Mouse (Mus musculus) macrophage (primary cell): ENCODE data around the gene Lysmd1. TPM values are rescaled to one million over a fixed set of nuclear protein-coding genes. Genes with fewer than 3 reads are reported as not detected.
"Not testable (repeated sequence)": the region's sequence is repeated elsewhere in the genome, so short reads cannot be mapped to it uniquely, and the experiment has no call there.

Source experiments
- H3K27ac ChIP-seq: fragments of 350-480 bp; formaldehyde crosslinking; 2 replicates; pipeline ENCODE4 v1.9.0; 2021
- H3K36me3 ChIP-seq: fragments of 350-480 bp; formaldehyde crosslinking; 2 replicates; pipeline ENCODE4 v1.9.0; 2021; ENCODE audit errors: inconsistent target
- H3K4me3 ChIP-seq: fragments of 350-480 bp; formaldehyde crosslinking; 2 replicates; pipeline ENCODE4 v1.9.0; 2021; ENCODE audit errors: inconsistent target
- H3K79me2 ChIP-seq: fragments of 350-480 bp; formaldehyde crosslinking; 2 replicates; pipeline ENCODE4 v1.9.0; 2021; ENCODE audit errors: inconsistent target
- WGBS: methylation state at CpG from one replicate; pipeline ENCODE4 v1.1.7; 2026; ENCODE audit warnings: inconsistent platforms; ENCODE audit not compliant: missing documents; 5-methylcytosine and 5-hydroxymethylcytosine counted together
- polyA plus RNA-seq: library from polyadenylated mRNA; stranded (reverse); fragments of 250-400 nt; gene quantifications from 3 replicates; pipeline ENCODE4 v1.2.4, GENCODE M21; 2018; ENCODE audit warnings: inconsistent platforms
- total RNA-seq, 78 experiments: library from RNA; depleted of rRNA; stranded (reverse); fragments of 250-400 nt; gene quantifications; 1 replicate in 9 of 78; 2 replicates in 24 of 78; 3 replicates in 43 of 78; 4 replicates in 2 of 78; pipeline ENCODE4 v1.2.4; 2018; ENCODE audit warnings: inconsistent platforms in 56 of 78

Lysmd1 gene
- total RNA-seq (2018; cell fraction: chromatin; rRNA removed): 1 to 10 TPM in 18 of 26 experiments, under 1 TPM in 5, not detected in 3; 0.29 to 8.3 (median 2.8) TPM
- 1 to 10 TPM; 1.3 to 8.3 (median 6.0) TPM for total RNA-seq (2018; cell fraction: cytosol; rRNA removed)
- total RNA-seq (2018; cell fraction: nucleus; rRNA removed): 10 to 100 TPM in 4 of 26 experiments, 1 to 10 TPM in 21, under 1 TPM in 1; 0.76 to 12.4 (median 4.7) TPM
- 3.6 to 5.0 TPM (median 5.0 TPM) in 3 replicates for polyA plus RNA-seq

GRCm38 (mm10) chr3:95133680-95134101 lies at the start of gene Lysmd1, which contains the start of gene Scnm1:
TSS of gene Lysmd1 (plus strand) at chr3:95134088.
TSS of gene Scnm1 (minus strand) at chr3:95134011.
- 0% methylated on average over 18 of the region's 20 CpGs for WGBS
- Histone ChIP-seq H3K27ac (peak within 1 kb of the TSS; percentile 92), H3K4me3 (peak within 1 kb of the TSS; percentile 83), H3K79me2 (peaks cover 22% of the 10 kb centered on the region), H3K36me3 (peaks cover 29% of the 10 kb centered on the region; the same call in 1 of the 2 replicates)

- Histone ChIP-seq H3K79me2 (peaks cover 81% of the 10 kb centered on the region), H3K36me3 (0 out of 2 replicates have a peak, but pooled peaks cover under 1% of the 10 kb centered on the region), H3K27ac (no peak overlapping the region), H3K4me3 (no peak overlapping the region)
- no CpG with 5 or more reads among the region's 1 CpGs for WGBS
These were observed 45.8 kb upstream of the Lysmd1 start for GRCm38 (mm10) chr3:95088071-95088470.

- H3K4me3 ChIP-seq: no peak overlapping the region
- H3K79me2 ChIP-seq: peaks cover 100% of the 10 kb centered on the region
- peaks cover 16% of the 10 kb centered on the region; the same call in 1 of the 2 replicates for H3K36me3 ChIP-seq
- H3K27ac ChIP-seq: no peak overlapping the region
- whole genome bisulfite sequencing: 17% methylated on average over 2 of the region's 2 CpGs
These were observed 33.0 kb upstream of the Lysmd1 start for GRCm38 (mm10) chr3:95100854-95101253.

GRCm38 (mm10) chr3:95105121-95105520 lies 28.8 kb upstream of the Lysmd1 start:
- H3K79me2 ChIP-seq: peaks cover 66% of the 10 kb centered on the region
- H3K36me3 ChIP-seq: 0 out of 2 replicates have a peak, but pooled peaks cover 6% of the 10 kb centered on the region
- H3K4me3 ChIP-seq: peak overlapping the region; percentile 98
- H3K27ac ChIP-seq: peak overlapping the region; percentile 83
- WGBS: 3% methylated on average over 4 of the region's 4 CpGs

GRCm38 (mm10) chr3:95105586-95106337 lies 28.1 kb upstream of the Lysmd1 start:
- H3K27ac ChIP-seq: peak overlapping the region; percentile 83
- H3K36me3 ChIP-seq: 0 out of 2 replicates have a peak, but pooled peaks cover 6% of the 10 kb centered on the region
- under 1% methylated on average over 16 of the region's 16 CpGs for WGBS
- peak overlapping the region; percentile 98 for H3K4me3 ChIP-seq
- peaks cover 60% of the 10 kb centered on the region for H3K79me2 ChIP-seq

GRCm38 (mm10) chr3:95106338-95107117 lies 27.4 kb upstream of the Lysmd1 start, which contains the start of gene Pip5k1a:
TSS of gene Pip5k1a (minus strand) at chr3:95106930.
- H3K4me3 ChIP-seq: peak within 1 kb of the TSS; percentile 98
- under 1% methylated on average over 50 of the region's 51 CpGs for WGBS

GRCm38 (mm10) chr3:95107308-95107707 lies 26.6 kb upstream of the Lysmd1 start:
- Histone ChIP-seq H3K79me2 (peaks cover 54% of the 10 kb centered on the region), H3K4me3 (peak overlapping the region; percentile 98), H3K27ac (peak overlapping the region; percentile 83; the same call in 1 of the 2 replicates)
- not testable (repeated sequence) for H3K36me3 ChIP-seq

More at GRCm38 (mm10) chr3:95106338-95107117, 27.4 kb upstream of the Lysmd1 start, which contains the start of gene Pip5k1a:
- Histone ChIP-seq H3K36me3 (0 out of 2 replicates have a peak, but pooled peaks cover 4% of the 10 kb centered on the region), H3K79me2 (peaks cover 54% of the 10 kb centered on the region), H3K27ac (peak within 1 kb of the TSS; percentile 83)

GRCm38 (mm10) chr3:95107898-95108297 lies 26.0 kb upstream of the Lysmd1 start:
- Histone ChIP-seq H3K79me2 (peaks cover 54% of the 10 kb centered on the region), H3K4me3 (no peak overlapping the region), H3K27ac (no peak overlapping the region), H3K36me3 (no peaks in the 10 kb centered on the region)
- 58% methylated on average over 2 of the region's 2 CpGs for WGBS

- peaks cover 30% of the 10 kb centered on the region for H3K79me2 ChIP-seq
- peak within 1 kb of the TSS; percentile 78 for H3K4me3 ChIP-seq
- peaks cover 11% of the 10 kb centered on the region; the same call in 1 of the 2 replicates for H3K36me3 ChIP-seq
- WGBS: under 1% methylated on average over 39 of the region's 54 CpGs
- peak within 1 kb of the TSS; percentile 75 for H3K27ac ChIP-seq
These were observed 22.8 kb upstream of the Lysmd1 start, which contains the start of gene Vps72 for GRCm38 (mm10) chr3:95110911-95111726. TSS of gene Vps72 (plus strand) at chr3:95111022.

GRCm38 (mm10) chr3:95112760-95113159 lies 21.1 kb upstream of the Lysmd1 start:
- H3K36me3 ChIP-seq: peaks cover 14% of the 10 kb centered on the region; the same call in 1 of the 2 replicates

GRCm38 (mm10) chr3:95117751-95118150 lies 16.1 kb upstream of the Lysmd1 start:
- Histone ChIP-seq H3K79me2 (peaks cover 10% of the 10 kb centered on the region), H3K4me3 (no peak overlapping the region), H3K36me3 (peaks cover 56% of the 10 kb centered on the region), H3K27ac (no peak overlapping the region)
- 94% methylated on average over 2 of the region's 2 CpGs for WGBS

More at GRCm38 (mm10) chr3:95112760-95113159, 21.1 kb upstream of the Lysmd1 start:
- 100% methylated on average over 1 of the region's 1 CpGs for WGBS
- no peak overlapping the region for H3K4me3 ChIP-seq
- H3K27ac ChIP-seq: no peak overlapping the region
- peaks cover 24% of the 10 kb centered on the region for H3K79me2 ChIP-seq

- H3K36me3 ChIP-seq: peaks cover 48% of the 10 kb centered on the region
- no peak overlapping the region for H3K27ac ChIP-seq
- 73% methylated on average over 6 of the region's 6 CpGs for WGBS
- H3K79me2 ChIP-seq: no peaks in the 10 kb centered on the region
- H3K4me3 ChIP-seq: no peak overlapping the region
These were observed 12.3 kb upstream of the Lysmd1 start for GRCm38 (mm10) chr3:95121580-95121979.

GRCm38 (mm10) chr3:95124246-95124645 lies 9.6 kb upstream of the Lysmd1 start, which contains the start of gene Tmod4:
TSS of gene Tmod4 (plus strand) at chr3:95124476.
- 88% methylated on average over 6 of the region's 6 CpGs for WGBS
- no peak within 1 kb of the TSS for H3K4me3 ChIP-seq
- no peaks in the 10 kb centered on the region for H3K79me2 ChIP-seq
- no peak within 1 kb of the TSS for H3K27ac ChIP-seq
- H3K36me3 ChIP-seq: peaks cover 37% of the 10 kb centered on the region
